ENCODE assay signal across 21 mouse cellular contexts in genomic region chr11:99416902-99417301, GRCm38 (mm10). TPM values are rescaled to one million over a fixed set of nuclear protein-coding genes. Genes with fewer than 3 reads are reported as not detected.
A peak's percentile ranks its signal among the peaks of the same experiment; 100 is the strongest.
DNase-seq lines count a peak whose midpoint lies in the region; ATAC-seq and TF ChIP-seq lines count a peak whose summit lies in the region.
"Had no signal": no experiment of that assay in that cellular context is flagged by ENCODE, and none has a peak within 500 bp of the region (broad histone marks: within the 10 kb centered on the region; RNA-seq: fewer than 3 reads in every experiment).

No protein-coding gene starts in this region.

- ATAC-seq in forebrain, postnatal 0 days = peak; percentile 66
- ATAC-seq in forebrain, embryonic 16.5 days = no peak
- ATAC-seq in midbrain, embryonic 15.5 days (replicated peaks) = no peak
- ATAC-seq: forebrain, embryonic 13.5 days; hindbrain, postnatal 0 days; liver, postnatal 0 days; Patski had no signal

- H3K4me1 ChIP-seq in forebrain, postnatal 0 days (ENCODE audit: insufficient read depth) = no peaks in the 10 kb centered on the region
- H3K4me1 ChIP-seq in forebrain, embryonic 16.5 days (replicated peaks; ENCODE audit: control insufficient read depth, insufficient read depth, low read length) = no peaks in the 10 kb centered on the region
- H3K4me1 ChIP-seq in midbrain, embryonic 15.5 days = no peaks in the 10 kb centered on the region
- H3K4me1 ChIP-seq: forebrain, embryonic 13.5 days; limb, embryonic 15.5 days; midbrain, embryonic 12.5 days had no signal

- 51% methylated on average over 13 of the region's 13 CpGs for WGBS in forebrain, postnatal 0 days
- WGBS in forebrain, embryonic 16.5 days = 66% methylated on average over 13 of the region's 13 CpGs
- WGBS in midbrain, embryonic 15.5 days = 76% methylated on average over 13 of the region's 13 CpGs

- H3K27ac ChIP-seq in forebrain, postnatal 0 days (ENCODE audit: low read depth, low read length) = no peak overlapping the region
- H3K27ac ChIP-seq in forebrain, embryonic 16.5 days (ENCODE audit: low read length) = no peak overlapping the region
- no peak overlapping the region for H3K27ac ChIP-seq in midbrain, embryonic 15.5 days
- H3K27ac ChIP-seq: forebrain, embryonic 13.5 days; hindbrain, postnatal 0 days; limb, embryonic 15.5 days; midbrain, embryonic 12.5 days had no signal

- peak; percentile 43 for DNase-seq in forebrain, postnatal 0 days
- peak; percentile 51 to 91 for DNase-seq in frontal cortex, postnatal 36 days (ENCODE audit: low spot score in 2 of 2)
- peak; percentile 76 to 81 for DNase-seq in left cerebral cortex, adult 9 months (ENCODE audit: low spot score in 2 of 2)
- DNase-seq in right cerebral cortex, postnatal 14 days = peak; percentile 36
- no peak for DNase-seq in heart, adult 18-20 months
- no peak for DNase-seq in gastrocnemius, postnatal 4 days (ENCODE audit: low spot score in 2 of 2)
- DNase-seq: cerebellum, adult 8-10 months; embryo, embryonic 11 days; gastrocnemius, postnatal 14 days; heart, postnatal 36 days; kidney, adult 8-10 months; liver, postnatal 0 days had no signal

- no peaks in the 10 kb centered on the region for H3K27me3 ChIP-seq in forebrain, postnatal 0 days (ENCODE audit: insufficient read depth, low read length)
- H3K27me3 ChIP-seq in forebrain, embryonic 16.5 days (replicated peaks; ENCODE audit: control insufficient read depth, insufficient read depth, low read length) = no peaks in the 10 kb centered on the region
- H3K27me3 ChIP-seq in midbrain, embryonic 15.5 days (replicated peaks) = no peaks in the 10 kb centered on the region
- H3K27me3 ChIP-seq: midbrain, embryonic 12.5 days had no signal

- TF ChIP-seq CTCF in forebrain, postnatal 0 days (IDR thresholded peaks at IDR 0.05; ENCODE audit: low read depth) = no peak

- H3K9me3 ChIP-seq in forebrain, postnatal 0 days (ENCODE audit: low read length) = no peaks in the 10 kb centered on the region
- no peaks in the 10 kb centered on the region for H3K9me3 ChIP-seq in forebrain, embryonic 16.5 days (ENCODE audit: control insufficient read depth, low read length)
- no peaks in the 10 kb centered on the region for H3K9me3 ChIP-seq in midbrain, embryonic 15.5 days
- H3K9me3 ChIP-seq: forebrain, embryonic 13.5 days; limb, embryonic 15.5 days; midbrain, embryonic 12.5 days had no signal

- no peaks in the 10 kb centered on the region for H3K36me3 ChIP-seq in forebrain, postnatal 0 days (ENCODE audit: insufficient read depth)
- no peaks in the 10 kb centered on the region for H3K36me3 ChIP-seq in forebrain, embryonic 16.5 days (ENCODE audit: control insufficient read depth, insufficient read depth)
- H3K36me3 ChIP-seq in midbrain, embryonic 15.5 days (replicated peaks) = no peaks in the 10 kb centered on the region
- H3K36me3 ChIP-seq: limb, embryonic 15.5 days; midbrain, embryonic 12.5 days had no signal

- H3K4me3 ChIP-seq in forebrain, postnatal 0 days (ENCODE audit: low read depth, low read length) = no peak overlapping the region
- no peak overlapping the region for H3K4me3 ChIP-seq in forebrain, embryonic 16.5 days (replicated peaks; ENCODE audit: low read length)
- no peak overlapping the region for H3K4me3 ChIP-seq in midbrain, embryonic 15.5 days
- H3K4me3 ChIP-seq: forebrain, embryonic 13.5 days; limb, embryonic 15.5 days; midbrain, embryonic 12.5 days had no signal

- H3K9ac ChIP-seq in forebrain, postnatal 0 days = no peak overlapping the region
- no peak overlapping the region for H3K9ac ChIP-seq in forebrain, embryonic 16.5 days (replicated peaks; ENCODE audit: low read depth, low read length)
- no peak overlapping the region for H3K9ac ChIP-seq in midbrain, embryonic 15.5 days
- H3K9ac ChIP-seq: forebrain, embryonic 13.5 days; limb, embryonic 15.5 days; liver, postnatal 0 days; midbrain, embryonic 12.5 days had no signal

- no peak overlapping the region for H3K4me2 ChIP-seq in forebrain, postnatal 0 days (ENCODE audit: low read depth)
- H3K4me2 ChIP-seq in forebrain, embryonic 16.5 days (ENCODE audit: low read length) = no peak overlapping the region
- H3K4me2 ChIP-seq in midbrain, embryonic 15.5 days = no peak overlapping the region
- H3K4me2 ChIP-seq: forebrain, embryonic 13.5 days; heart, embryonic 11.5 days; limb, embryonic 15.5 days; midbrain, embryonic 12.5 days had no signal

RNA-seq across cellular contexts. Expression of gene Krt12, which starts 5.2 kb away (rescaled TPM):
- 0.14 and 1.6 TPM in 2 replicates for total RNA-seq in forebrain, postnatal 0 days (2014; rRNA removed)
- 1.3 and 2.0 TPM in 2 replicates for polyA plus RNA-seq in forebrain, postnatal 0 days (2015; fragmentation: Nextera tagmentation; extraction: Ambion mirVana)
- polyA plus RNA-seq in forebrain, embryonic 16.5 days (2015; fragmentation: Nextera tagmentation; extraction: Ambion mirVana) = 0.18 and 0.24 TPM in 2 replicates
- total RNA-seq in heart, adult 18-20 months (2021) = not detected
- polyA plus RNA-seq in midbrain, embryonic 15.5 days (2015; fragmentation: Nextera tagmentation; extraction: Ambion mirVana) = 0.14 and 0.23 TPM in 2 replicates
- total RNA-seq in gastrocnemius, postnatal 4 days (2021) = not detected
- total RNA-seq: gastrocnemius, postnatal 14 days; heart, postnatal 36 days had no signal
- polyA plus RNA-seq: forebrain, embryonic 13.5 days; heart, embryonic 11.5 days; liver, postnatal 0 days; midbrain, embryonic 12.5 days; Patski had no signal

RNA-seq across cellular contexts. Expression of gene Krt20, which starts 21.0 kb away (rescaled TPM):
- total RNA-seq in forebrain, postnatal 0 days (2014; rRNA removed) = not detected in 2 replicates
- polyA plus RNA-seq in forebrain, postnatal 0 days (2015; fragmentation: Nextera tagmentation; extraction: Ambion mirVana) = 0.09 and 0.10 TPM in 2 replicates
- not detected in 2 replicates for polyA plus RNA-seq in forebrain, embryonic 16.5 days (2015; fragmentation: Nextera tagmentation; extraction: Ambion mirVana)
- not detected for total RNA-seq in heart, adult 18-20 months (2021)
- 0.19 and 0.20 TPM in 2 replicates for polyA plus RNA-seq in midbrain, embryonic 15.5 days (2015; fragmentation: Nextera tagmentation; extraction: Ambion mirVana)
- total RNA-seq in gastrocnemius, postnatal 4 days (2021) = under 1 TPM in 1 of 2 experiments, not detected in 1; 0.32 TPM
- total RNA-seq: heart, postnatal 36 days; hindbrain, postnatal 0 days had no signal
- polyA plus RNA-seq: forebrain, embryonic 13.5 days; Patski had no signal

RNA-seq across cellular contexts. Expression of gene Krt10, which starts 27.7 kb away (rescaled TPM):
- 4.0 and 7.1 TPM in 2 replicates for total RNA-seq in forebrain, postnatal 0 days (2014; rRNA removed)
- polyA plus RNA-seq in forebrain, postnatal 0 days (2015; fragmentation: Nextera tagmentation; extraction: Ambion mirVana) = 36.3 and 43.3 TPM in 2 replicates
- polyA plus RNA-seq in forebrain, embryonic 16.5 days (2015; fragmentation: Nextera tagmentation; extraction: Ambion mirVana) = 24.1 and 25.3 TPM in 2 replicates
- 1 to 10 TPM; 4.1 to 5.1 TPM for total RNA-seq in heart, adult 18-20 months (2021)
- 24.4 and 25.0 TPM in 2 replicates for polyA plus RNA-seq in midbrain, embryonic 15.5 days (2015; fragmentation: Nextera tagmentation; extraction: Ambion mirVana)
- 1 to 10 TPM; 7.6 to 8.2 TPM for total RNA-seq in gastrocnemius, postnatal 4 days (2021)

RNA-seq across cellular contexts. Expression of gene Krt28, which starts 42.2 kb away (rescaled TPM):
- 0.15 and 0.19 TPM in 2 replicates for total RNA-seq in forebrain, postnatal 0 days (2014; rRNA removed)
- polyA plus RNA-seq in forebrain, postnatal 0 days (2015; fragmentation: Nextera tagmentation; extraction: Ambion mirVana) = 0.24 and 0.48 TPM in 2 replicates
- not detected in 2 replicates for polyA plus RNA-seq in forebrain, embryonic 16.5 days (2015; fragmentation: Nextera tagmentation; extraction: Ambion mirVana)
- total RNA-seq in heart, adult 18-20 months (2021) = not detected
- polyA plus RNA-seq in midbrain, embryonic 15.5 days (2015; fragmentation: Nextera tagmentation; extraction: Ambion mirVana) = 0.21 and 0.45 TPM in 2 replicates
- not detected for total RNA-seq in gastrocnemius, postnatal 4 days (2021)
- total RNA-seq: gastrocnemius, postnatal 14 days; heart, postnatal 36 days had no signal
- polyA plus RNA-seq: liver, postnatal 0 days; Patski; spleen, adult 2 months had no signal

Comparison
In these comparisons a context has a peak if more than half of its experiments do, and no peak if none do; other contexts are left out.
1. DNase-seq: peak in forebrain, postnatal 0 days (single experiment), frontal cortex, postnatal 36 days (2 of 2), left cerebral cortex, adult 9 months (2 of 2) and right cerebral cortex, postnatal 14 days (single experiment); none in heart, adult 18-20 months (0 of 2) and gastrocnemius, postnatal 4 days (0 of 2).